Mouse (Mus musculus): ENCODE data around the gene Zfp36l2. TPM values are rescaled to one million over a fixed set of nuclear protein-coding genes. Genes with fewer than 3 reads are reported as not detected.
"Not testable (repeated sequence)": the region's sequence is repeated elsewhere in the genome, so short reads cannot be mapped to it uniquely, and the experiment has no call there.

Zfp36l2 gene
- polyA plus RNA-seq (2012; ENCODE audit: insufficient read depth, insufficient read length, low replicate concordance, missing spikeins): not detected in 2 replicates

DNA sequence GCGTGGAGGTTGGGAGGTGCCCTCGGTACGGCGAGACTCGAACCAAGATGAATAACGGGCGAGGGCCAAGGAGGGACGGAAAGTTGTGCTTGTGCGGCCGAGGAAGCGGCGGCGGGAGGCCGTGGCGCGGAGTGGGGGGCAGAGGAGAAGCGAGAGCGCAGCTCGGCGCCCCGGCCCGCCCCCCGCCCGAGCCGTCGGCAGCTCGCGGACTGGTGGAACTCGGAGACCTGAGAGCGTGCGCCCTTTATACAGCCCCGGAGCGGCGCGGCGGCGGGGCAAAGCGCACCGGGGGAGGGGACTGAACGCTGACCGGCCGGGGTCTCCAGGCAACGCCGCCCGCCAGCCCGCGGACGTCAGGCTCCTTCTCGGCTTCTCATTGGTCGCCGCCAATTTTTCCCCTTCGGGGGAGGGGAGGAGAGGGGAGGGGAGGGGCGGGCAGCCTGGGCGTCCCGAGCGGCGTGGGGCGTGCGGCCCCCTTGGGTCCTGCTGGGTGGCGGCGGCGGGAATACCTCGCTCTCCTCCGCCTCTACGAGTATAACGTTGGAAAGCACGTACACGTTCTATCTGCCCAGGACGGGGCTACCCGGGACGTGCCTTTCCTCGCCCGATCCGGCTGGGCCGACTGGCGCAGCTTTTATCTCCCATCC lies at the start of gene Zfp36l2:
Gene Zfp36l2 (minus strand): TSS at position 221 of the 647 bp plus-strand sequence.
- peak within 1 kb of the TSS; percentile 59 for H3K4me3 ChIP-seq (ENCODE audit: insufficient read depth, low read depth, low read length)
- TF ChIP-seq CTCF (IDR thresholded peaks at IDR 0.05; ENCODE audit: insufficient read depth, low read depth, low read length) (no peak), POLR2A (IDR thresholded peaks at IDR 0.05; ENCODE audit: insufficient read depth, low read depth, low read length) (peak; percentile 65)
- peaks cover 21% of the 10 kb centered on the region for H3K4me1 ChIP-seq (ENCODE audit: control insufficient read depth, insufficient read depth, low read length)
- peak within 1 kb of the TSS; percentile 68 for H3K27ac ChIP-seq (ENCODE audit: insufficient read depth, low read depth, low read length)
- 2% methylated on average over 72 of the region's 76 CpGs for WGBS

DNA sequence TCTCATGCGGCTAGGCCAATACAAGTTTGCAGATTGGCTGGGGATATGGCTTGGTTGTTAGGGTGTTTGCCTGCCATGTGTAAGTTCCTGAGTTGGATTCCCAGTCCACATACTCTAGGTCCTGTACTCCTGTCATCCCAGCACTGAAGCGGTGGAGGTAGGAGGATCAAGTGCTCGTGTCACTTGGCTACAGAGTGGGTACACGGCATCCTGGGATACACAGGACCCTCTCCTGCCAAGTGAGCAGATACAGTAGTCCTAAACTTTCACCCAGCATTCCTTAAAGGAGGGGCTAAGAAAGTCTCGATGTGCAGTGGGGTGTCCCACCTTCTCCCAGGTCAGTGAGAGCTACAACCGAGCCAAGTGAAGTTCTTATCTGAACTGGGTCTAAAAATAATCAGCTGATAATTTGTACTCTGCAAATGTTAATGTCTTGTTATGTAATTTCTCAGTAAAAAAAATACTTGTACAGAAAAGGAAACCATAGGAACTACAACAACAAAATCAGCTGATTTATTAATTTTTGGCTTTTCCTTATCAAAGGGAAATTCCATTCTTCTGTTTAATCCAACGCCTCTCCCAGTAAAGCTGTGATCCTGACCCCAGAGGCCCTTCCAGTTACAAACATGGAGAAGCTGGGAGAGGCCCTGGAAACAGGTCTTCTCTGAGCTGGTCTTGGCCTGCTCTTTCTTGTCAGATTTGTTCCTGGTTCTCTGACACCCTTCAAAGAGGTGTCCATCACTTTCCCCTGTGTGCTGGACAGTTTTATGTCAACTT lies 49.2 kb upstream of the Zfp36l2 start:
- WGBS: 76% methylated on average over 7 of the region's 7 CpGs
- no peak overlapping the region for H3K27ac ChIP-seq (ENCODE audit: insufficient read depth, low read depth, low read length)
- peaks cover 2% of the 10 kb centered on the region; the same call in 1 of the 2 replicates for H3K4me1 ChIP-seq (ENCODE audit: control insufficient read depth, insufficient read depth, low read length)
- no peak for TF ChIP-seq CTCF (IDR thresholded peaks at IDR 0.05; ENCODE audit: insufficient read depth, low read depth, low read length)
- no peak overlapping the region for H3K4me3 ChIP-seq (ENCODE audit: insufficient read depth, low read depth, low read length)

DNA sequence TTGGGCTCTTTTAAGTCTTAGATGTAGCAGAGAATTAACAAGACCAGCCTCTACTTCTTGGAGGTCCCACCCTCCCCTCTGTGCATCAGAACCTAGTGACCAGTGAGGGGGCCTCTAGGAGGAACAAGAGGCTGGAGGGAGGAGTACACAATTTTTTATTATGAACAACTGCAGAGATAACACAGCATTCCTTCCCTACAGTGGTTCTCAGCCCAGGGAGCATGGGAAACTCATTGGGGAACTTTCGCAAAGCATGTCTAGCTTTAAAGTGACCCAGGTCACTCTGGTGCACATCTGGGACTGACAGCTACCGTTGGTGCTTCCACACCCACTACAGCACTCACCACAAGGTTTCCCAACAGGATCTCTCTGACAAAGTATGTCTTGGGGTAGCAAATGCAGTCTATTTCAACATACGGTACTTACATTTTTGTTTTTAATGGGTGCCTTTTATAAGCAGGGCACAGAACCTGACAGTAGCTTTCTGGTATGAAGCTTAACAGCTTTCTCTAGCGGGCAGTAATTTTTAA lies 47.7 kb upstream of the Zfp36l2 start:
- 95% methylated on average over 4 of the region's 4 CpGs for WGBS
- TF ChIP-seq POLR2A (IDR thresholded peaks at IDR 0.05; ENCODE audit: insufficient read depth, low read depth, low read length): no peak
- no peak for TF ChIP-seq CTCF (IDR thresholded peaks at IDR 0.05; ENCODE audit: insufficient read depth, low read depth, low read length)
- H3K4me3 ChIP-seq (ENCODE audit: insufficient read depth, low read depth, low read length): no peak overlapping the region

DNA sequence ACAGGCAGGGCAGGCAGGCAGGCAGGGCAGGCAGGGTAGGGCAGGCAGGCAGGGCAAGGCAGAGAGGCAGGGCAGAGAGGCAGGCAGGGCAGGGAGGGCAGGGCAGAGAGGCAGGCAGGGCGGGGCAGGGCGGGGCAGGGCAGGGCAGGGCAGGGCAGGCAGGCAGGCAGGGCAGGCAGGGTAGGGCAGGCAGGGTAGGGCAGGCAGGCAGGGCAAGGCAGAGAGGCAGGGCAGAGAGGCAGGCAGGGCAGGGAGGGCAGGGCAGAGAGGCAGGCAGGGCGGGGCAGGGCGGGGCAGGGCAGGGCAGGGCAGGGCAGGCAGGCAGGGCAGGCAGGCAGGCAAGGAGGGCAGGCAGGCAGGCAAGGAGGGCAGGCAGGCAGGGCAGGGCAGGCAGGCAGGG lies 47.0 kb upstream of the Zfp36l2 start:
- H3K27ac ChIP-seq (ENCODE audit: insufficient read depth, low read depth, low read length); H3K4me1 ChIP-seq (ENCODE audit: control insufficient read depth, insufficient read depth, low read length); H3K4me3 ChIP-seq (ENCODE audit: insufficient read depth, low read depth, low read length): not testable (repeated sequence)
- WGBS: 80% methylated on average over 1 of the region's 4 CpGs

More for the DNA sequence above, 47.7 kb upstream of the Zfp36l2 start:
- H3K27ac ChIP-seq (ENCODE audit: insufficient read depth, low read depth, low read length): no peak overlapping the region
- H3K4me1 ChIP-seq (ENCODE audit: control insufficient read depth, insufficient read depth, low read length): peaks cover 2% of the 10 kb centered on the region; the same call in 1 of the 2 replicates

DNA sequence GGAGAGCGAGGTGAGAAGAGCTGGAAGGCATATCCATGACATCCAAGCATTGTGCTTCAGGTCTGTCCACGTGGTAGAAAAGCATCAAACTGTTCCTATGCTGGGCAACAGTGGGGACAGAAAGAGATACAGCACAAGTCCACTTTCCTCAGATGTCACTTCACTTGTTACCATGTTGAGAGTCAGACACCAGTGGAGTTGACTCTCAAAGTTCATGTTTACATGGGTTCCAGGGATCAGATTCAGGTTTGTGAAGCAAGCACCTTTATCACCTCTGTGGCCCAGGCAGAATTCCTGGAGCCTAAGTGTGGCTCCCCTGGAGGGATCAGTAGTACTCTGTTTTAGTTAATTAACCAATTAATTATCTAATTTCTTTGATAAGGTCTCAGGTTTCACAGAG lies 46.0 kb upstream of the Zfp36l2 start:
- Histone ChIP-seq H3K27ac (ENCODE audit: insufficient read depth, low read depth, low read length) (no peak overlapping the region), H3K4me3 (ENCODE audit: insufficient read depth, low read depth, low read length) (no peak overlapping the region), H3K4me1 (ENCODE audit: control insufficient read depth, insufficient read depth, low read length) (0 out of 2 replicates have a peak, but pooled peaks cover under 1% of the 10 kb centered on the region)
- 96% methylated on average over 2 of the region's 2 CpGs for WGBS
- TF ChIP-seq CTCF (IDR thresholded peaks at IDR 0.05; ENCODE audit: insufficient read depth, low read depth, low read length) (no peak), POLR2A (IDR thresholded peaks at IDR 0.05; ENCODE audit: insufficient read depth, low read depth, low read length) (no peak)

GRCm38 (mm10) chr17:84231361-84231760 lies 43.6 kb upstream of the Zfp36l2 start:
- no peak overlapping the region for H3K27ac ChIP-seq (ENCODE audit: insufficient read depth, low read depth, low read length)
- 93% methylated on average over 2 of the region's 2 CpGs for WGBS
- no peaks in the 10 kb centered on the region for H3K4me1 ChIP-seq (ENCODE audit: control insufficient read depth, insufficient read depth, low read length)
- H3K4me3 ChIP-seq (ENCODE audit: insufficient read depth, low read depth, low read length): no peak overlapping the region
- TF ChIP-seq CTCF (IDR thresholded peaks at IDR 0.05; ENCODE audit: insufficient read depth, low read depth, low read length): no peak
- TF ChIP-seq POLR2A (IDR thresholded peaks at IDR 0.05; ENCODE audit: insufficient read depth, low read depth, low read length): no peak

DNA sequence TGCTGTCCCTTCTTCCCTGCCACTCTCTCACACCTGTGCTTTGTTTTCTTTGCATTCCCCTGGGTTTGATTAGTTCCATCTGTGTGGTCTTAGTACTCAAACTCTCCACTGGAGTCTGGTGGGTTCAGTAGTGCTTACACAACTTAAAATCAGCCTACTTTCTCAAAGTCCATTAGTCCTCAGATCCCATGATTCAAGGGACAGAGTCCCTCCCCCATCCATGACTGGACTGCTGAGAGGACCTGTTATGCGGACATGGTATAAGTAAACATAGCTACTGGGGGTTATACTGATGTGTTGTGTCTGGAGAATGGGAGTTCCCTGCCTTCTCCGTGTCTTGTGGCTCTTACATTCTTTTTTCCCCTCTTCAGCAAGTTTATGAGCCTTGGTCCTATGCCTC lies 40.5 kb upstream of the Zfp36l2 start:
- H3K27ac ChIP-seq (ENCODE audit: insufficient read depth, low read depth, low read length): no peak overlapping the region
- no peak overlapping the region for H3K4me3 ChIP-seq (ENCODE audit: insufficient read depth, low read depth, low read length)
- no peak for TF ChIP-seq CTCF (IDR thresholded peaks at IDR 0.05; ENCODE audit: insufficient read depth, low read depth, low read length)
- TF ChIP-seq POLR2A (IDR thresholded peaks at IDR 0.05; ENCODE audit: insufficient read depth, low read depth, low read length): no peak
- WGBS: 95% methylated on average over 2 of the region's 2 CpGs
- H3K4me1 ChIP-seq (ENCODE audit: control insufficient read depth, insufficient read depth, low read length): no peaks in the 10 kb centered on the region

GRCm38 (mm10) chr17:84226681-84227080 lies 38.9 kb upstream of the Zfp36l2 start:
- no peak overlapping the region for H3K27ac ChIP-seq (ENCODE audit: insufficient read depth, low read depth, low read length)
- 77% methylated on average over 6 of the region's 6 CpGs for WGBS
- no peak for TF ChIP-seq POLR2A (IDR thresholded peaks at IDR 0.05; ENCODE audit: insufficient read depth, low read depth, low read length)
- H3K4me3 ChIP-seq (ENCODE audit: insufficient read depth, low read depth, low read length): no peak overlapping the region
- H3K4me1 ChIP-seq (ENCODE audit: control insufficient read depth, insufficient read depth, low read length): no peaks in the 10 kb centered on the region

DNA sequence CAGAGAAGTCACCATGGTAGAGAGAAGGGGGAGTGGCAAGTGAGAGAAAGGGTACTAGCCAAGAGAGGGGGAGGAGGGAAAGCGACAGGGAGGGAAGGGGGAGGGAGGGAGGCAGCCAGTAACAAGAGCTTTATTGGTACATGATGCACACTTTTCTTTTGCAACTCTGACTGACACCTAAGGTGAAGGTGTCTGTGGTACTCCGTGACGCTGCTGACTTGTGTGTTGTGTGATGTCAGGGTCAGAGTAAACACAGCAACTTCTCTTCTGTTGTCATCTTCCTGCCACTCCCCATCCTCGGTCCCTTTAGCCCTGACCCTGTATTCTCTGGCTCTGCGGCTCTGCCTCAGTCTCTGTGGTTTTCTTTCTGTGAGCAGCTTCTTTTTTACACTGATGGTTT lies 38.5 kb upstream of the Zfp36l2 start:
- 71% methylated on average over 5 of the region's 5 CpGs for WGBS
- Histone ChIP-seq H3K27ac (ENCODE audit: insufficient read depth, low read depth, low read length) (no peak overlapping the region), H3K4me1 (ENCODE audit: control insufficient read depth, insufficient read depth, low read length) (no peaks in the 10 kb centered on the region), H3K4me3 (ENCODE audit: insufficient read depth, low read depth, low read length) (no peak overlapping the region)
- TF ChIP-seq POLR2A (IDR thresholded peaks at IDR 0.05; ENCODE audit: insufficient read depth, low read depth, low read length) (no peak), CTCF (IDR thresholded peaks at IDR 0.05; ENCODE audit: insufficient read depth, low read depth, low read length) (no peak)

All from olfactory bulb, adult 2 months (tissue).